Mouse (Mus musculus) E14TG2a.4 (cell line): ENCODE results near the gene Rbbp7.

Experiments used
- CTCF ChIP-seq: conservative IDR thresholded peaks from 2 replicates; pipeline ENCODE4 v1.5.1; 2014; ENCODE audit warnings: low read length
- NANOG ChIP-seq: IDR thresholded peaks from 2 replicates; pipeline ENCODE4 v1.6.1; 2014; ENCODE audit warnings: borderline replicate concordance, low read length, mixed read lengths
- POU5F1 ChIP-seq: IDR thresholded peaks from 2 replicates; pipeline ENCODE4 v1.6.1; 2014; ENCODE audit warnings: low read length, borderline replicate concordance

GRCm38 (mm10) chrX:162730031-162730430 lies 30.2 kb upstream of the Rbbp7 start:
- TF ChIP-seq CTCF (no peak), POU5F1 (no peak), NANOG (no peak)
